Mouse (Mus musculus) lung, adult 2 months (tissue): ENCODE measurements around the gene Large2. TPM values are rescaled to one million over a fixed set of nuclear protein-coding genes. Genes with fewer than 3 reads are reported as not detected.
"Not testable (repeated sequence)": the region's sequence is repeated elsewhere in the genome, so short reads cannot be mapped to it uniquely, and the experiment has no call there.

ENCODE experiments used
- DNase-seq: peaks from one replicate; pipeline ENCODE4 v3.0.0; 2022
- H3K4me1 ChIP-seq: fragments of 200-500 bp; 2 replicates; pipeline ENCODE4 v1.6.1; 2011; ENCODE audit warnings: low read length; ENCODE audit not compliant: control insufficient read depth, insufficient read depth
- H3K4me3 ChIP-seq: fragments of 200-500 bp; replicated peaks from 2 replicates; pipeline ENCODE3; 2011; ENCODE audit warnings: low read depth, mild to moderate bottlenecking, control low read depth, low read length; ENCODE audit errors: extremely low read depth
- CTCF ChIP-seq: fragments of 200-500 bp; IDR thresholded peaks from 2 replicates; pipeline ENCODE4 v1.5.1; 2011; ENCODE audit warnings: mild to moderate bottlenecking, low read length, control low read depth; ENCODE audit not compliant: insufficient read depth
- POLR2A ChIP-seq: fragments of 200-500 bp; IDR thresholded peaks from 2 replicates; pipeline ENCODE4 v1.6.1; 2011; ENCODE audit warnings: low read depth, mild to moderate bottlenecking, control low read depth, low read length, borderline replicate concordance; ENCODE audit errors: extremely low read depth
- whole genome bisulfite sequencing: fragments of 180-500 bp; shearing (Covaris S2); methylation state at CpG from one replicate; pipeline ENCODE4 v1.1.7; 2018; 5-methylcytosine and 5-hydroxymethylcytosine counted together
- polyA plus RNA-seq: library from polyadenylated mRNA; depleted of rRNA; stranded (reverse); fragments of >200 nt; gene quantifications from 2 replicates; pipeline ENCODE4 v1.2.3, GENCODE M21; 2012

Gene Large2
- polyA plus RNA-seq, 1 experiment: 18.5 TPM

- 85% methylated on average over 5 of the region's 5 CpGs for WGBS
- Histone ChIP-seq H3K4me1 (peaks cover 5% of the 10 kb centered on the region; the same call in 1 of the 2 replicates), H3K4me3 (no peak overlapping the region)
- TF ChIP-seq CTCF (no peak), POLR2A (no peak)
- no peak for DNase-seq
Measured at GRCm38 (mm10) chr2:92403776-92404319, 29.2 kb upstream of the Large2 start.

GRCm38 (mm10) chr2:92402591-92403326, 28.1 kb upstream of the Large2 start:
- H3K4me1 ChIP-seq: peaks cover 5% of the 10 kb centered on the region; the same call in 1 of the 2 replicates
- H3K4me3 ChIP-seq: no peak overlapping the region
- TF ChIP-seq POLR2A: no peak
- no peak for TF ChIP-seq CTCF
- no peak for DNase-seq
- 65% methylated on average over 4 of the region's 4 CpGs for WGBS

- Histone ChIP-seq H3K4me3 (peak within 1 kb of the TSS; percentile 54), H3K4me1 (peaks cover 5% of the 10 kb centered on the region; the same call in 1 of the 2 replicates)
- TF ChIP-seq POLR2A (no peak), CTCF (no peak)
- WGBS: 2% methylated on average over 42 of the region's 59 CpGs
- DNase-seq: no peak
Measured at GRCm38 (mm10) chr2:92401091-92401561, 26.5 kb upstream of the Large2 start, which contains the start of gene Mapk8ip1. Gene Mapk8ip1, minus strand, starts transcription at chr2:92401263.

GRCm38 (mm10) chr2:92400682-92401081, 26.0 kb upstream of the Large2 start:
- TF ChIP-seq CTCF: no peak
- no peak for TF ChIP-seq POLR2A
- DNase-seq: no peak
- H3K4me3 ChIP-seq: peak overlapping the region; percentile 15
- peaks cover 5% of the 10 kb centered on the region; the same call in 1 of the 2 replicates for H3K4me1 ChIP-seq
- WGBS: 6% methylated on average over 22 of the region's 22 CpGs

- H3K4me1 ChIP-seq, DNase-seq, H3K4me3 ChIP-seq: not testable (repeated sequence)
- WGBS: 86% methylated on average over 4 of the region's 4 CpGs
Measured at GRCm38 (mm10) chr2:92399877-92400276, 25.2 kb upstream of the Large2 start.

GRCm38 (mm10) chr2:92397436-92397835, 22.8 kb upstream of the Large2 start:
- DNase-seq: no peak
- H3K4me3 ChIP-seq: no peak overlapping the region
- TF ChIP-seq CTCF (no peak), POLR2A (no peak)
- H3K4me1 ChIP-seq: peaks cover 5% of the 10 kb centered on the region; the same call in 1 of the 2 replicates
- 79% methylated on average over 1 of the region's 1 CpGs for WGBS

- no peak for DNase-seq
- no peak for TF ChIP-seq CTCF
- no peak for TF ChIP-seq POLR2A
- Histone ChIP-seq H3K4me3 (no peak overlapping the region), H3K4me1 (no peaks in the 10 kb centered on the region)
- 74% methylated on average over 3 of the region's 3 CpGs for WGBS
Measured at GRCm38 (mm10) chr2:92395535-92395934, 20.9 kb upstream of the Large2 start.

GRCm38 (mm10) chr2:92392318-92393264, 17.9 kb upstream of the Large2 start:
- 11% methylated on average over 26 of the region's 26 CpGs for WGBS
- DNase-seq: no peak
- Histone ChIP-seq H3K4me1 (peaks cover 4% of the 10 kb centered on the region; the same call in 1 of the 2 replicates), H3K4me3 (no peak overlapping the region)
- TF ChIP-seq POLR2A: no peak
- TF ChIP-seq CTCF: no peak

- H3K4me3 ChIP-seq: no peak overlapping the region
- TF ChIP-seq POLR2A (no peak), CTCF (no peak)
- peaks cover 4% of the 10 kb centered on the region; the same call in 1 of the 2 replicates for H3K4me1 ChIP-seq
- DNase-seq: no peak
- 37% methylated on average over 11 of the region's 11 CpGs for WGBS
Measured at GRCm38 (mm10) chr2:92391703-92392317, 17.1 kb upstream of the Large2 start.
